Comparison of ENCODE assay signal across 8 mouse cellular contexts in the genomic region with DNA sequence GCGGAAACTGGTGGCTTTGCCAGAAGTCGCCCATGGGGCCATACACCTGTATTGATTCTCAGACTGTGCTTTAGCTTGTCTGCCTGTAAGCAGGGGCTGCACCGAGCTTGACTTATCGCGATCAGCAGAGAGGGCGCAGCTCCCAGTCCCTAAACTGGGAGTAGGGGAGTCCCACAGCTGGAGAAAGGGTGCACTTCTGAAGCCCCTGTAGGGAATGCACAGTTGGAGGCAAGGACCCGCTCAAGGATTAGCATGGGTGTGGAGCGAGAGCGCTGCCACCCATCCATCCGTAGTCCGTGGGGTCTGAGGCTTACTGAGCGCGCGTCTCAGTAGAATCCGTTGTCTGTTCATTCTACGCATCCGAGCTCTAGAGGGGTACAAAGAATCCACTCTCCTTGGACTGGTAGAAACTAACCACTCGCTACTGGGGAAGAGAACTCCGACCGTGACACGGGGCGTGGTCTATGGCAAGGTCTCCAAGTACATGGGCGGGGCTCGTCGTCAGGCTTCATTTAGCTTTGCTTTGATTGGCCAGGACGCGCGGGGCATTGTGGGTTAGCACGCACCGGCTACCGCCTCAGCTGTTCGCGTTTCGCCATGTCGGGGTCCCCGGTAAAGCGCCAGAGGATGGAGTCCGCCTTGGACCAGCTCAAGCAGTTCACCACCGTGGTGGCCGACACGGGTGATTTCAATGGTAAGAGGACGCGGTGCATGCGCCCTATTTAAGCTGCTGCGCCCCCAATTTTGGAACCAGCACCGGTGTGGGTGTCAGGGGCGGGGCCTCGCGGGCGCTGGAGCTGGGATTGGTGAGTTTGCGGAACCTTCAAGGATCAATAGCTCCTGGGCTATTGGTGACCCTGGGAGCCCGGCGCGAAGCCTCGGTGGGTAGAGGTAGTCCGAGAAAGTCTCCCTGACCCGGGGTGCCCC. TPM values are rescaled to one million over a fixed set of nuclear protein-coding genes. Genes with fewer than 3 reads are reported as not detected.
A peak's percentile ranks its signal among the peaks of the same experiment; 100 is the strongest.
DNase-seq lines count a peak whose midpoint lies in the region; ATAC-seq and TF ChIP-seq lines count a peak whose summit lies in the region.

A gene (plus strand): TSS at position 575 of the 927 bp plus-strand sequence.

- DNase-seq in forebrain, embryonic 14.5 days (ENCODE audit: low spot score): peak; percentile 98
- DNase-seq in heart, postnatal 14 days: peak; percentile 94 to 96
- DNase-seq in layer of hippocampus, adult 11-12 months (ENCODE audit: low spot score): peak; percentile 97
- DNase-seq in lung, adult 18-20 months: peak; percentile 98
- peak; percentile 95 for DNase-seq in testis, postnatal 14 days (ENCODE audit: low spot score)

- TF ChIP-seq CTCF in E14TG2a.4 (conservative IDR thresholded peaks at IDR 0.05; ENCODE audit: low read length): no peak

- peak within 1 kb of the TSS; percentile 62 for H3K27ac ChIP-seq in forebrain, embryonic 14.5 days (ENCODE audit: low read depth, low read length)
- peak within 1 kb of the TSS; percentile 89 for H3K27ac ChIP-seq in neural tube, embryonic 15.5 days (replicated peaks)

- peaks cover 56% of the 10 kb centered on the region for H3K4me1 ChIP-seq in E14TG2a.4 (replicated peaks; ENCODE audit: low read depth, low read length)
- peaks cover 9% of the 10 kb centered on the region for H3K4me1 ChIP-seq in forebrain, embryonic 14.5 days (ENCODE audit: control insufficient read depth, insufficient read depth, low read length)
- peaks cover 16% of the 10 kb centered on the region for H3K4me1 ChIP-seq in neural tube, embryonic 15.5 days

- H3K4me2 ChIP-seq in forebrain, embryonic 14.5 days (ENCODE audit: low read length): peak within 1 kb of the TSS; percentile 95
- peak within 1 kb of the TSS; percentile 95 for H3K4me2 ChIP-seq in neural tube, embryonic 15.5 days

- H3K9me3 ChIP-seq in E14TG2a.4 (ENCODE audit: low read length): no peaks in the 10 kb centered on the region
- no peaks in the 10 kb centered on the region for H3K9me3 ChIP-seq in forebrain, embryonic 14.5 days (replicated peaks; ENCODE audit: control insufficient read depth, low read length)
- no peaks in the 10 kb centered on the region for H3K9me3 ChIP-seq in neural tube, embryonic 15.5 days (replicated peaks)

- H3K9ac ChIP-seq in forebrain, embryonic 14.5 days (ENCODE audit: low read length): peak within 1 kb of the TSS; percentile 74
- peak within 1 kb of the TSS; percentile 77 for H3K9ac ChIP-seq in neural tube, embryonic 15.5 days (replicated peaks)

- peak within 1 kb of the TSS; percentile 92 for H3K4me3 ChIP-seq in E14TG2a.4 (replicated peaks; ENCODE audit: low read length)
- H3K4me3 ChIP-seq in forebrain, embryonic 14.5 days (ENCODE audit: low read depth, low read length): peak within 1 kb of the TSS; percentile 62
- H3K4me3 ChIP-seq in neural tube, embryonic 15.5 days (replicated peaks): peak within 1 kb of the TSS; percentile 79

- under 1% methylated on average over 57 of the region's 57 CpGs for WGBS in forebrain, embryonic 14.5 days
- WGBS in neural tube, embryonic 15.5 days: under 1% methylated on average over 57 of the region's 57 CpGs

- intact Hi-C loops in heart, postnatal 14 days (cut with DNase I): no loop called here

- peak; percentile 94 for ATAC-seq in cerebellum, adult (ENCODE audit: insufficient number of reproducible peaks, low FRiP score, low TSS enrichment)
- peak; percentile 96 for ATAC-seq in forebrain, embryonic 14.5 days
- ATAC-seq in neural tube, embryonic 15.5 days (ENCODE audit: low FRiP score): peak; percentile 94

- no peaks in the 10 kb centered on the region for H3K27me3 ChIP-seq in E14TG2a.4 (ENCODE audit: insufficient read depth, low read length)
- no peaks in the 10 kb centered on the region for H3K27me3 ChIP-seq in forebrain, embryonic 14.5 days (replicated peaks; ENCODE audit: control insufficient read depth, insufficient read depth, low read length)
- no peaks in the 10 kb centered on the region for H3K27me3 ChIP-seq in neural tube, embryonic 15.5 days (replicated peaks)

- peaks cover 20% of the 10 kb centered on the region for H3K36me3 ChIP-seq in E14TG2a.4 (ENCODE audit: insufficient read depth, low read length)
- peaks cover 14% of the 10 kb centered on the region; the same call in 1 of the 2 replicates for H3K36me3 ChIP-seq in forebrain, embryonic 14.5 days (ENCODE audit: control insufficient read depth, insufficient read depth, low read length)
- peaks cover 13% of the 10 kb centered on the region for H3K36me3 ChIP-seq in neural tube, embryonic 15.5 days

RNA-seq across cellular contexts. Expression of the gene that starts here (rescaled TPM):
- polyA plus RNA-seq in forebrain, embryonic 14.5 days (2014; fragmentation: Nextera tagmentation; extraction: Ambion mirVana): 418 and 419 TPM in 2 replicates
- 100 to 1,000 TPM; 125 to 126 TPM for total RNA-seq in heart, postnatal 14 days (2021)
- polyA plus RNA-seq in neural tube, embryonic 15.5 days (2015; fragmentation: Nextera tagmentation; extraction: Ambion mirVana): 269 and 298 TPM in 2 replicates

Comparison
In these comparisons a context has a peak if more than half of its experiments do, and no peak if none do; other contexts are left out.
1. Peak in every context shown above with its lines: DNase-seq, ATAC-seq, H3K4me3 ChIP-seq and H3K27ac ChIP-seq.